Mouse (Mus musculus): ENCODE measurements at regions not wholly inside any gene's neighbourhood (a gene's known extent, or its start where the extent isn't known, plus 50 kb on each side); places are given as distances from the start of the nearest gene placed in this dataset.

GRCm38 (mm10) chr1:105150624-105151465, 205.7 kb downstream of the Rnf152 start:
- TF ChIP-seq CTCF (IDR thresholded peaks at IDR 0.05; ENCODE audit: control insufficient read depth, insufficient read depth, low read length) (no peak), POLR2A (IDR thresholded peaks at IDR 0.05; ENCODE audit: borderline replicate concordance, control insufficient read depth, low read depth, low read length) (no peak)
- WGBS, result 81% methylated on average over 12 of the region's 12 CpGs
- no peak overlapping the region for H3K4me3 ChIP-seq (replicated peaks; ENCODE audit: control insufficient read depth, low read depth, low read length)
- H3K4me1 ChIP-seq (ENCODE audit: control insufficient read depth, insufficient read depth, low read length), result no peaks in the 10 kb centered on the region
- no peak overlapping the region for H3K27ac ChIP-seq (ENCODE audit: control insufficient read depth, insufficient read depth, low read depth, low read length, poor library complexity)

GRCm38 (mm10) chr1:105148792-105149191, 207.7 kb downstream of the Rnf152 start:
- no peak for TF ChIP-seq CTCF (IDR thresholded peaks at IDR 0.05; ENCODE audit: control insufficient read depth, insufficient read depth, low read length)
- no peak for TF ChIP-seq POLR2A (IDR thresholded peaks at IDR 0.05; ENCODE audit: borderline replicate concordance, control insufficient read depth, low read depth, low read length)
- 47% methylated on average over 2 of the region's 2 CpGs for WGBS
- Histone ChIP-seq H3K4me3 (replicated peaks; ENCODE audit: control insufficient read depth, low read depth, low read length) (no peak overlapping the region), H3K27ac (ENCODE audit: control insufficient read depth, insufficient read depth, low read depth, low read length, poor library complexity) (no peak overlapping the region), H3K4me1 (ENCODE audit: control insufficient read depth, insufficient read depth, low read length) (no peaks in the 10 kb centered on the region)

GRCm38 (mm10) chr1:105148048-105148447, 208.5 kb downstream of the Rnf152 start:
- Histone ChIP-seq H3K4me1 (ENCODE audit: control insufficient read depth, insufficient read depth, low read length) (no peaks in the 10 kb centered on the region), H3K27ac (ENCODE audit: control insufficient read depth, insufficient read depth, low read depth, low read length, poor library complexity) (no peak overlapping the region), H3K4me3 (replicated peaks; ENCODE audit: control insufficient read depth, low read depth, low read length) (no peak overlapping the region)
- TF ChIP-seq CTCF (IDR thresholded peaks at IDR 0.05; ENCODE audit: control insufficient read depth, insufficient read depth, low read length) (no peak), POLR2A (IDR thresholded peaks at IDR 0.05; ENCODE audit: borderline replicate concordance, control insufficient read depth, low read depth, low read length) (no peak)

GRCm38 (mm10) chr1:105123936-105124335, 232.6 kb downstream of the Rnf152 start:
- TF ChIP-seq POLR2A (IDR thresholded peaks at IDR 0.05; ENCODE audit: borderline replicate concordance, control insufficient read depth, low read depth, low read length), result no peak
- no peak for TF ChIP-seq CTCF (IDR thresholded peaks at IDR 0.05; ENCODE audit: control insufficient read depth, insufficient read depth, low read length)
- WGBS, result 65% methylated on average over 4 of the region's 4 CpGs
- Histone ChIP-seq H3K4me3 (replicated peaks; ENCODE audit: control insufficient read depth, low read depth, low read length) (no peak overlapping the region), H3K27ac (ENCODE audit: control insufficient read depth, insufficient read depth, low read depth, low read length, poor library complexity) (no peak overlapping the region), H3K4me1 (ENCODE audit: control insufficient read depth, insufficient read depth, low read length) (no peaks in the 10 kb centered on the region)

- no peak for TF ChIP-seq CTCF (IDR thresholded peaks at IDR 0.05; ENCODE audit: control insufficient read depth, insufficient read depth, low read length)
- WGBS, result 70% methylated on average over 2 of the region's 2 CpGs
- H3K4me1 ChIP-seq (ENCODE audit: control insufficient read depth, insufficient read depth, low read length), result no peaks in the 10 kb centered on the region
- H3K4me3 ChIP-seq (replicated peaks; ENCODE audit: control insufficient read depth, low read depth, low read length), result no peak overlapping the region
- no peak overlapping the region for H3K27ac ChIP-seq (ENCODE audit: control insufficient read depth, insufficient read depth, low read depth, low read length, poor library complexity)
Observed at GRCm38 (mm10) chr1:105117888-105118287, 238.6 kb downstream of the Rnf152 start.

GRCm38 (mm10) chr1:105116231-105116630, 240.3 kb downstream of the Rnf152 start:
- no peak overlapping the region for H3K4me3 ChIP-seq (replicated peaks; ENCODE audit: control insufficient read depth, low read depth, low read length)
- TF ChIP-seq POLR2A (IDR thresholded peaks at IDR 0.05; ENCODE audit: borderline replicate concordance, control insufficient read depth, low read depth, low read length) (no peak), CTCF (IDR thresholded peaks at IDR 0.05; ENCODE audit: control insufficient read depth, insufficient read depth, low read length) (no peak)
- WGBS, result 87% methylated on average over 3 of the region's 3 CpGs
- no peak overlapping the region for H3K27ac ChIP-seq (ENCODE audit: control insufficient read depth, insufficient read depth, low read depth, low read length, poor library complexity)
- H3K4me1 ChIP-seq (ENCODE audit: control insufficient read depth, insufficient read depth, low read length), result no peaks in the 10 kb centered on the region

GRCm38 (mm10) chr1:105115391-105115790, 241.1 kb downstream of the Rnf152 start:
- H3K4me3 ChIP-seq (replicated peaks; ENCODE audit: control insufficient read depth, low read depth, low read length), result no peak overlapping the region
- WGBS, result 76% methylated on average over 6 of the region's 6 CpGs
- no peaks in the 10 kb centered on the region for H3K4me1 ChIP-seq (ENCODE audit: control insufficient read depth, insufficient read depth, low read length)
- TF ChIP-seq CTCF (IDR thresholded peaks at IDR 0.05; ENCODE audit: control insufficient read depth, insufficient read depth, low read length) (no peak), POLR2A (IDR thresholded peaks at IDR 0.05; ENCODE audit: borderline replicate concordance, control insufficient read depth, low read depth, low read length) (no peak)
- no peak overlapping the region for H3K27ac ChIP-seq (ENCODE audit: control insufficient read depth, insufficient read depth, low read depth, low read length, poor library complexity)

- no peak overlapping the region for H3K4me3 ChIP-seq (replicated peaks; ENCODE audit: control insufficient read depth, low read depth, low read length)
- H3K4me1 ChIP-seq (ENCODE audit: control insufficient read depth, insufficient read depth, low read length), result no peaks in the 10 kb centered on the region
- TF ChIP-seq POLR2A (IDR thresholded peaks at IDR 0.05; ENCODE audit: borderline replicate concordance, control insufficient read depth, low read depth, low read length) (no peak), CTCF (IDR thresholded peaks at IDR 0.05; ENCODE audit: control insufficient read depth, insufficient read depth, low read length) (no peak)
- WGBS, result 87% methylated on average over 3 of the region's 3 CpGs
- H3K27ac ChIP-seq (ENCODE audit: control insufficient read depth, insufficient read depth, low read depth, low read length, poor library complexity), result no peak overlapping the region
Observed at GRCm38 (mm10) chr1:105114835-105115234, 241.7 kb downstream of the Rnf152 start.
